ENCODE assay signal across 9 mouse cellular contexts in genomic region chr17:11611459-11611858, GRCm38 (mm10).
DNase-seq lines count a peak whose midpoint lies in the region; ATAC-seq and TF ChIP-seq lines count a peak whose summit lies in the region.
"Had no signal": no experiment of that assay in that cellular context is flagged by ENCODE, and none has a peak within 500 bp of the region (broad histone marks: within the 10 kb centered on the region; RNA-seq: fewer than 3 reads in every experiment).

No protein-coding gene starts in this region.

- no peaks in the 10 kb centered on the region for H3K9me3 ChIP-seq in kidney, embryonic 15.5 days (replicated peaks)
- H3K9me3 ChIP-seq in heart, postnatal 0 days (replicated peaks; ENCODE audit: control insufficient read depth, low read length), result no peaks in the 10 kb centered on the region

- H3K36me3 ChIP-seq in kidney, embryonic 15.5 days, result no peaks in the 10 kb centered on the region
- H3K36me3 ChIP-seq in heart, postnatal 0 days (replicated peaks; ENCODE audit: control insufficient read depth, insufficient read depth, low read length), result no peaks in the 10 kb centered on the region

- H3K9ac ChIP-seq in kidney, embryonic 15.5 days, result no peak overlapping the region
- no peak overlapping the region for H3K9ac ChIP-seq in heart, postnatal 0 days (replicated peaks; ENCODE audit: low read depth, low read length)

- H3K4me3 ChIP-seq in kidney, embryonic 15.5 days (replicated peaks), result no peak overlapping the region
- H3K4me3 ChIP-seq in heart, postnatal 0 days (ENCODE audit: low read depth, low read length), result no peak overlapping the region

- no peak for ATAC-seq in kidney, embryonic 15.5 days (replicated peaks; ENCODE audit: low FRiP score)
- peak; percentile 90 for ATAC-seq in common myeloid progenitor, adult 5-6 weeks (replicated peaks; ENCODE audit: low read depth, poor library complexity, severe bottlenecking)
- no peak for ATAC-seq in heart, postnatal 0 days (ENCODE audit: insufficient read depth, low read depth)
- peak; percentile 64; the same call in 1 of the 2 replicates for ATAC-seq in megakaryocyte-erythroid progenitor cell, adult 5-6 weeks (replicated peaks; ENCODE audit: low FRiP score, low TSS enrichment, poor library complexity, severe bottlenecking)

- no peak overlapping the region for H3K4me2 ChIP-seq in kidney, embryonic 15.5 days
- H3K4me2 ChIP-seq in heart, postnatal 0 days (ENCODE audit: low read depth, low read length), result no peak overlapping the region

- peaks cover 22% of the 10 kb centered on the region for H3K4me1 ChIP-seq in kidney, embryonic 15.5 days
- no peaks in the 10 kb centered on the region for H3K4me1 ChIP-seq in heart, postnatal 0 days (ENCODE audit: control insufficient read depth, insufficient read depth)

- H3K27me3 ChIP-seq in kidney, embryonic 15.5 days, result 0 out of 2 replicates have a peak, but pooled peaks cover 4% of the 10 kb centered on the region
- H3K27me3 ChIP-seq in heart, postnatal 0 days (ENCODE audit: control insufficient read depth, insufficient read depth, low read length), result no peaks in the 10 kb centered on the region

- DNase-seq in kidney, adult 18-20 months, result peak; percentile 67
- peak; percentile 44 for DNase-seq in R1 (ENCODE audit: low read depth, low spot score)
- peak; percentile 40 for DNase-seq in heart, postnatal 0 days (ENCODE audit: low spot score)
- DNase-seq in layer of hippocampus, postnatal 10 days (ENCODE audit: low spot score in 2 of 2), result peak; percentile 76 to 85
- DNase-seq in yolk sac, embryonic 10.5 days (ENCODE audit: low spot score), result peak; percentile 9

- no peak for TF ChIP-seq EP300 in heart, postnatal 0 days (IDR thresholded peaks at IDR 0.05; ENCODE audit: low read depth)

- WGBS in kidney, embryonic 15.5 days, result 11% methylated on average over 7 of the region's 7 CpGs
- 9% methylated on average over 7 of the region's 7 CpGs for WGBS in heart, postnatal 0 days

- H3K27ac ChIP-seq in kidney, embryonic 15.5 days, result no peak overlapping the region
- no peak overlapping the region for H3K27ac ChIP-seq in heart, postnatal 0 days (ENCODE audit: low read depth)
- H3K27ac ChIP-seq: macrophage had no signal

- peak; percentile 62 for TF ChIP-seq CTCF in heart, postnatal 0 days (IDR thresholded peaks at IDR 0.05; ENCODE audit: low read depth)

Comparison
In these comparisons a context has a peak if more than half of its experiments do, and no peak if none do; other contexts are left out.
1. DNase-seq: peak in every context shown above with its lines; median percentile 80 in layer of hippocampus, postnatal 10 days; 67 in kidney, adult 18-20 months; 44 in R1; 40 in heart, postnatal 0 days; 9 in yolk sac, embryonic 10.5 days.
2. ATAC-seq: peak in common myeloid progenitor, adult 5-6 weeks (single experiment) and megakaryocyte-erythroid progenitor cell, adult 5-6 weeks (single experiment); none in kidney, embryonic 15.5 days (single experiment) and heart, postnatal 0 days (single experiment).